Mouse (Mus musculus) lung, adult 2 months (tissue): ENCODE results near the gene Fdx1l.
A peak's percentile ranks its signal among the peaks of the same experiment; 100 is the strongest.

Experiments used
- CTCF ChIP-seq: fragments of 200-500 bp; IDR thresholded peaks from 2 replicates; pipeline ENCODE4 v1.5.1; 2011; ENCODE audit warnings: mild to moderate bottlenecking, low read length, control low read depth; ENCODE audit not compliant: insufficient read depth
- POLR2A ChIP-seq: fragments of 200-500 bp; IDR thresholded peaks from 2 replicates; pipeline ENCODE4 v1.6.1; 2011; ENCODE audit warnings: low read depth, mild to moderate bottlenecking, control low read depth, low read length, borderline replicate concordance; ENCODE audit errors: extremely low read depth

DNA sequence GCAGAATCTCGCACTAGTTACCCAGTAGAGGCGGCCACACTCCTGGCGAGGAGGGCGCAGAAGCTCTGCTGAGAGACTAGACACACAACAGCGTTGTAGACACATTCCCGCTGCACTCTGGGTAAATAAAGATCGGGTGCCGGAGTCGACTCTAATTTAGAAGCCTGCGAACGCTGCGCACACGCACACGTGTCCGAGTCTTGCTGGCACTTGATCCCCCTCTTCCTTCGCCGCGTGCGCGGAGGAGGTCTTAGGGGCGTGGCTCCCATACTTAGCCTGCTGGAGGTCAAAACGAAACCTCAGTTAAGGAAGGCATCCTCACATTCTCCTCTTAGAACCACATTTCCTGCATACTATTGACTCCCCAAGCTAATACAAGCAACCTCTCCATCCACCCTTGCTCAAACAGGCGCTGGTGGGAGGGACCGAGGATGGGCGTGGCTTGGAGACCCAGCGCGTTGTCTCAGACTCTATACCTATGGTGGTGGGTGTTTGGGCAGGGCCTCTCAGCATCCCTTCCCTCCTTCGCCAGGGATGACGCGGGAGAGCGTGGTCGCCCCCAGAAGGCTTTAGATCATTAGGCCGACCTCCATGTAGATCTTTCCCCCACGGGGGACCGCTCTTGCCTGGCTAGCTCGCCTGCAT lies 42.0 kb downstream of the Fdx1l start:
- TF ChIP-seq CTCF: no peak
- TF ChIP-seq POLR2A: peak; percentile 47; the same call in 1 of the 2 replicates
